Mouse (Mus musculus) liver, embryonic 14.5 days (tissue): ENCODE data around the gene Plac1.
"Not testable (repeated sequence)": the region's sequence is repeated elsewhere in the genome, so short reads cannot be mapped to it uniquely, and the experiment has no call there.

Experiments
- CTCF ChIP-seq: IDR thresholded peaks from 2 replicates; pipeline ENCODE4 v1.5.1; 2016; ENCODE audit warnings: antibody characterized with exemption, low read depth, control low read depth
- EP300 ChIP-seq: IDR thresholded peaks from 2 replicates; pipeline ENCODE4 v1.6.1; 2016; ENCODE audit warnings: antibody characterized with exemption, low read depth

- not testable (repeated sequence) for TF ChIP-seq EP300, CTCF
Measured at GRCm38 (mm10) chrX:53271628-53272027, 31.7 kb upstream of the Plac1 start.
